Mouse (Mus musculus): ENCODE measurements around the gene Cdc42se2. TPM values are rescaled to one million over a fixed set of nuclear protein-coding genes. Genes with fewer than 3 reads are reported as not detected.

Gene Cdc42se2
- total and polyA plus RNA-seq, 3 experiments, result 97.4 to 227 (median 99.1) TPM

DNA sequence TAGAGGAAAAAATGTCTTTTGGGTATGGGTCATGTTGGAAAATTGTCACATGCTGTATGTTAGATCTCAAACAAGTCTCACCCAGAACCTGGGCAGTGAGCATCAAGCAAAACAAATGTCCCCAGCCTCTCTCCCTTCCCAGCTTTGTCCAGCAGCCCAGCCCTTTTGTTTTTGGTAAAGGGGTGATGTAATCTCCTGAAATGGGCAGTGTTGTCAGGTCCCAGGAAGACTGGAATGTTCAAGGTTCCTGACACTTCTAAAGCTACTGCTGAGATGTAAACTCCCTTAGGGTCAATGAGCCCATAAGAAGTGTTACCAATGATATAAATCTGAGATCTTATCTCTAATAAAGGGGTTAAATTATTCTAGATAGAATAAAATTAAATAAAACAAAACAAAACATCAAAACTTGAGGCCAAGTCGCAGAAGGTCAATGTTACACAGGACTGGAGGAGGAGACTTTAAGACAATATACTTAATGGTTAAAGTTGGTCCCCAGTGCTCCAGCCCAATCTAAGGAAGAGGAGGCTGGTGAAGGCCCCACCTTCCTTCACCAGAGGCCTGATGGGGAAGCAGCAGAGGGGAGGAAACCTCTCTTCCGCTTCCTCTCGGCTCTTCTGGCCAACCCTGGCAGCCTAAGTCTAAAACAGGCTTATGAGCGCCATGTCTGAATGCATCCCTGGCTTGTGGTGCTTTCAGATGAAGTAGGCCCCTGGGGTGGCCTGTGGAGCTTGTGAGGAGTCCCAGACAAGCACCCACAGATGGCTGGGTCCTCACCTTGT lies 76.8 kb downstream of the Cdc42se2 start:
- Histone ChIP-seq H3K36me3 (replicated peaks in 1 of 2; ENCODE audit: control insufficient read depth in 1 of 2, insufficient read depth in 1 of 2, low read length in 1 of 2) (peaks cover 3 to 23% of the 10 kb centered on the region in 2 experiments), H3K79me2 (replicated peaks; ENCODE audit: control insufficient read depth, extremely low read depth, insufficient read depth, poor library complexity, severe bottlenecking) (no peaks in the 10 kb centered on the region), H3K4me2 (ENCODE audit: insufficient read depth, low read depth, poor library complexity, severe bottlenecking) (no peak overlapping the region), H3K27ac (ENCODE audit: insufficient read depth, low read depth) (no peak overlapping the region), H3K9ac (ENCODE audit: insufficient read depth, low read depth) (peak overlapping the region; percentile 23; the same call in 1 of the 2 replicates), H3K4me1 (ENCODE audit: control insufficient read depth in 1 of 2, insufficient read depth in 2 of 2) (peaks cover 2 to 25% of the 10 kb centered on the region in 2 experiments; a peak in 3 of 4 replicates), H3K4me3 (replicated peaks in 1 of 3; ENCODE audit: low read depth in 2 of 3, low read length in 2 of 3, poor library complexity in 1 of 3) (no peak overlapping the region), H3K27me3 (replicated peaks) (no peaks in the 10 kb centered on the region), H3K9me3 (replicated peaks; ENCODE audit: low read length) (no peaks in the 10 kb centered on the region)
- dilution Hi-C loops (cut with MboI; ENCODE audit: extremely low pct_ligation_motif_present, extremely low pct_unique_long_range_greater_than_20kb, low sequenced_read_pairs), result no loop called here
- in situ Hi-C loops (cut with MboI; ENCODE audit: low pct_ligation_motif_present, low pct_unique_long_range_greater_than_20kb, low sequenced_read_pairs), result no loop called here
- TF ChIP-seq MAX (IDR thresholded peaks at IDR 0.05; ENCODE audit: low read length), result no peak
- 0 out of 2 replicates have a peak, but pooled peaks have one; percentile 9 for TF ChIP-seq MEF2A (IDR thresholded peaks at IDR 0.05; ENCODE audit: borderline replicate concordance, low read depth, low read length)
- 0 out of 2 replicates have a peak, but pooled peaks have one; percentile 8 for TF ChIP-seq CHD2 (IDR thresholded peaks at IDR 0.05; ENCODE audit: low read length)
- DNase-seq (ENCODE audit: extremely low read depth), result no peak

DNA sequence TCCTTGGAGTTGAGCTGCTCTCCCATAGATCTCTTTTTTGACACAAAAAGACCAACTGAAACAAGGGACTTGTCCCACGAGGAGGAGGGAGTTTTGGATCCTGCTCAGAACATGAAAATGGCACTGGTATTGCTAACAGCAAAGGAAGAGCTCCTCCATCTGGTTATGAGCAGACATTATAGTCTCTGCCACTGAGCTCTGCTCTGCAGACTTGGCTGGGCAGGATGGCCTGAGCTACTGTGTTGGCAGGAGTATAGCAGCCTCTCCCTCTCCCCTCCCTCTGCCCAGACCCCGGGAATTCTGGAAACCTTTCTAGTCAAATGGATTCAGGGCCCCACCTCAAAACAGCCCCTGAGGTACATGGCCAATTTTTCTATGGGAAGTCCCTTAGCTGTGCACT lies 77.8 kb downstream of the Cdc42se2 start:
- no peaks in the 10 kb centered on the region for H3K27me3 ChIP-seq (replicated peaks)
- H3K4me3 ChIP-seq (replicated peaks in 1 of 3; ENCODE audit: low read depth in 2 of 3, low read length in 2 of 3, poor library complexity in 1 of 3), result no peak overlapping the region
- H3K4me2 ChIP-seq (ENCODE audit: insufficient read depth, low read depth, poor library complexity, severe bottlenecking), result no peak overlapping the region
- no peak for DNase-seq (ENCODE audit: extremely low read depth)
- H3K9ac ChIP-seq (ENCODE audit: insufficient read depth, low read depth), result no peak overlapping the region
- no peaks in the 10 kb centered on the region for H3K79me2 ChIP-seq (replicated peaks; ENCODE audit: control insufficient read depth, extremely low read depth, insufficient read depth, poor library complexity, severe bottlenecking)
- peaks cover 2 to 25% of the 10 kb centered on the region in 2 experiments; a peak in 3 of 4 replicates for H3K4me1 ChIP-seq (ENCODE audit: control insufficient read depth in 1 of 2, insufficient read depth in 2 of 2)
- H3K27ac ChIP-seq (ENCODE audit: insufficient read depth, low read depth), result no peak overlapping the region
- dilution Hi-C loops (cut with MboI; ENCODE audit: extremely low pct_ligation_motif_present, extremely low pct_unique_long_range_greater_than_20kb, low sequenced_read_pairs) (no loop called here), in situ Hi-C loops (cut with MboI; ENCODE audit: low pct_ligation_motif_present, low pct_unique_long_range_greater_than_20kb, low sequenced_read_pairs) (loop anchor here (5.0 kb wide), 1 partner anchor 153 kb away; the partner anchor contains the start of gene Lyrm7)
- peaks cover 0 to 15% of the 10 kb centered on the region in 2 experiments for H3K36me3 ChIP-seq (replicated peaks in 1 of 2; ENCODE audit: control insufficient read depth in 1 of 2, insufficient read depth in 1 of 2, low read length in 1 of 2)
- TF ChIP-seq UBTF (IDR thresholded peaks at IDR 0.05; ENCODE audit: low read depth, low read length) (no peak), ELF1 (IDR thresholded peaks at IDR 0.05; ENCODE audit: low read depth, low read length) (no peak), ETS1 (conservative IDR thresholded peaks at IDR 0.05; ENCODE audit: low read depth, low read length) (no peak), SMC3 (IDR thresholded peaks at IDR 0.05; ENCODE audit: low read depth, low read length) (peak; percentile 22; the same call in 1 of the 2 replicates), CTCF (conservative IDR thresholded peaks at IDR 0.05 in 1 of 2, IDR thresholded peaks at IDR 0.05 in 1 of 2; ENCODE audit: low read depth in 2 of 2, low read length in 2 of 2) (no peak; a peak in 1 of 4 replicates), JUN (IDR thresholded peaks at IDR 0.05; ENCODE audit: insufficient read depth, low read depth, low read length) (no peak), SIN3A (IDR thresholded peaks at IDR 0.05; ENCODE audit: low read length) (no peak), ZNF384 (IDR thresholded peaks at IDR 0.05; ENCODE audit: low read depth, low read length) (no peak), MYC (IDR thresholded peaks at IDR 0.05; ENCODE audit: low read depth, low read length) (no peak), MAX (IDR thresholded peaks at IDR 0.05; ENCODE audit: low read length) (no peak), BHLHE40 (IDR thresholded peaks at IDR 0.05; ENCODE audit: low read depth, low read length) (no peak), RAD21 (IDR thresholded peaks at IDR 0.05; ENCODE audit: low read depth, low read length) (peak; percentile 22)
- H3K9me3 ChIP-seq (replicated peaks; ENCODE audit: low read length), result no peaks in the 10 kb centered on the region
